Mouse (Mus musculus) lung, embryonic 14.5 days (tissue): ENCODE data around the gene Fez2. TPM values are rescaled to one million over a fixed set of nuclear protein-coding genes. Genes with fewer than 3 reads are reported as not detected.

ENCODE experiments used
- ATAC-seq: fragments of 200-750 bp; cut with Nextera tagmentation; 2 replicates; pipeline ENCODE4 v1.8.0; 2017; ENCODE audit warnings: mild to moderate bottlenecking, moderate TSS enrichment, moderate library complexity; ENCODE audit not compliant: insufficient read depth
- DNase-seq: peaks from one replicate; pipeline ENCODE4 v3.0.0-alpha.2; 2015
- H3K27ac ChIP-seq: fragments of 300-500 bp; sonication (generic); 2 replicates; pipeline ENCODE4 v1.5.1; 2014; ENCODE audit warnings: low read depth, mild to moderate bottlenecking, moderate library complexity
- H3K27me3 ChIP-seq: fragments of 300-500 bp; sonication (generic); 2 replicates; pipeline ENCODE4 v1.6.1; 2014; ENCODE audit warnings: low read length, control low read depth; ENCODE audit not compliant: insufficient read depth
- H3K36me3 ChIP-seq: fragments of 300-500 bp; sonication (generic); 2 replicates; pipeline ENCODE4 v1.6.1; 2014; ENCODE audit warnings: control low read depth; ENCODE audit not compliant: insufficient read depth
- H3K4me1 ChIP-seq: fragments of 300-500 bp; sonication (generic); 2 replicates; pipeline ENCODE4 v1.6.1; 2014; ENCODE audit warnings: antibody characterized with exemption, control low read depth; ENCODE audit not compliant: insufficient read depth
- H3K4me2 ChIP-seq: fragments of 300-500 bp; sonication (generic); 2 replicates; pipeline ENCODE4 v1.6.1; 2014; ENCODE audit warnings: mild to moderate bottlenecking
- H3K4me3 ChIP-seq: fragments of 300-500 bp; sonication (generic); 2 replicates; pipeline ENCODE4 v1.5.1; 2014; ENCODE audit warnings: low read depth, low read length
- H3K9ac ChIP-seq: fragments of 300-500 bp; sonication (generic); 2 replicates; pipeline ENCODE4 v1.6.1; 2014
- H3K9me3 ChIP-seq: fragments of 300-500 bp; sonication (generic); 2 replicates; pipeline ENCODE4 v1.6.1; 2016; ENCODE audit warnings: low read depth, low read length, control low read depth
- CTCF ChIP-seq: IDR thresholded peaks from 2 replicates; pipeline ENCODE4 v1.5.1; 2016; ENCODE audit warnings: antibody characterized with exemption, low read depth
- WGBS: fragments of 180-500 bp; shearing (Covaris S2); extraction: QIAGEN DNeasy Blood & Tissue Kit; methylation state at CpG from one replicate; pipeline ENCODE4 v1.1.7; 2014; 5-methylcytosine and 5-hydroxymethylcytosine counted together
- polyA plus RNA-seq: library from polyadenylated mRNA; unstranded; fragments of >200 nt; fragmentation: Nextera tagmentation; extraction: Ambion mirVana; gene quantifications from 2 replicates; pipeline ENCODE4 v1.2.1, GENCODE M21; 2014

Gene Fez2
- polyA plus RNA-seq, 1 experiment from 2014 or later = 43.5 TPM

- no peak for ATAC-seq
- Histone ChIP-seq H3K27me3 (no peaks in the 10 kb centered on the region), H3K27ac (no peak overlapping the region), H3K9me3 (no peaks in the 10 kb centered on the region), H3K4me1 (no peaks in the 10 kb centered on the region), H3K9ac (no peak overlapping the region), H3K36me3 (no peaks in the 10 kb centered on the region), H3K4me2 (no peak overlapping the region), H3K4me3 (no peak overlapping the region)
- WGBS = 26% methylated on average over 1 of the region's 1 CpGs
- DNase-seq = peak; percentile 50
- peak; percentile 84 for TF ChIP-seq CTCF
Measured at GRCm38 (mm10) chr17:78434746-78435145, 16.8 kb upstream of the Fez2 start.

- Histone ChIP-seq H3K9me3 (no peaks in the 10 kb centered on the region), H3K4me3 (no peak overlapping the region), H3K4me1 (no peaks in the 10 kb centered on the region), H3K9ac (no peak overlapping the region), H3K36me3 (no peaks in the 10 kb centered on the region), H3K27me3 (no peaks in the 10 kb centered on the region), H3K4me2 (no peak overlapping the region), H3K27ac (no peak overlapping the region)
- DNase-seq (peak; percentile 18), ATAC-seq (no peak)
- peak; percentile 43 for TF ChIP-seq CTCF
- 64% methylated on average over 8 of the region's 8 CpGs for WGBS
Measured at GRCm38 (mm10) chr17:78430374-78430773, 12.4 kb upstream of the Fez2 start.

GRCm38 (mm10) chr17:78429051-78429450 is 11.1 kb upstream of the Fez2 start:
- no peak overlapping the region for H3K4me3 ChIP-seq
- no peaks in the 10 kb centered on the region for H3K36me3 ChIP-seq
- no peaks in the 10 kb centered on the region for H3K27me3 ChIP-seq
- 81% methylated on average over 4 of the region's 4 CpGs for WGBS
- H3K4me2 ChIP-seq = no peak overlapping the region
- no peaks in the 10 kb centered on the region for H3K9me3 ChIP-seq
- no peak for DNase-seq
- H3K4me1 ChIP-seq = no peaks in the 10 kb centered on the region
- no peak for TF ChIP-seq CTCF
- no peak overlapping the region for H3K27ac ChIP-seq
- H3K9ac ChIP-seq = no peak overlapping the region
- ATAC-seq = no peak

GRCm38 (mm10) chr17:78425026-78425425 is 7.1 kb upstream of the Fez2 start:
- no peaks in the 10 kb centered on the region for H3K4me1 ChIP-seq
- no peak overlapping the region for H3K27ac ChIP-seq
- H3K9ac ChIP-seq = no peak overlapping the region
- 71% methylated on average over 8 of the region's 8 CpGs for WGBS
- no peak overlapping the region for H3K4me3 ChIP-seq
- no peak for DNase-seq
- H3K9me3 ChIP-seq = no peaks in the 10 kb centered on the region
- no peak for ATAC-seq
- no peaks in the 10 kb centered on the region for H3K36me3 ChIP-seq
- no peak for TF ChIP-seq CTCF
- H3K4me2 ChIP-seq = no peak overlapping the region
- no peaks in the 10 kb centered on the region for H3K27me3 ChIP-seq

GRCm38 (mm10) chr17:78419216-78419615 is 1.3 kb upstream of the Fez2 start:
- no peak for TF ChIP-seq CTCF
- Histone ChIP-seq H3K4me1 (0 out of 2 replicates have a peak, but pooled peaks cover 2% of the 10 kb centered on the region), H3K4me3 (no peak overlapping the region), H3K4me2 (no peak overlapping the region), H3K36me3 (no peaks in the 10 kb centered on the region), H3K9ac (no peak overlapping the region), H3K9me3 (no peaks in the 10 kb centered on the region), H3K27ac (no peak overlapping the region), H3K27me3 (no peaks in the 10 kb centered on the region)
- no peak for ATAC-seq
- 57% methylated on average over 4 of the region's 4 CpGs for WGBS
- no peak for DNase-seq

DNA sequence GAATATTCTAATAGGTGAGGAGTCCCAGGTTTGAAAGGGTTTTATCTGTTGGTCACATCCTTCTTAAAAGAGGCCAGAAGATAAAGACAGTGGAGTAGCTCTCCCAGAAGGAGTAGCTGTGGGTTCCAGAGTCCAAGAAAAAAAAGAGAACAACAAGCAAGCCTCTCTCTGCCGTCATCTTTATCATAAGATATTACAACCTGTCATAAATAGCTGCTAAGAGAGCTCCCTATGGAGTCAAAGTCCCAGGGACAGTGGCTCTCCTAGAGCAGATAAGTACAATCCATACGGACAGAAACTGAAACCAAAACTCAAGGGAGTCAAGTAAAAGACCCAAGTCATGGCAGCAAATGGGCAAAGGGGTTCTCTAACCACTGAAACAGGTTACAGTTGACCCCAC is 2.7 kb downstream of the Fez2 start:
- H3K9me3 ChIP-seq = no peaks in the 10 kb centered on the region
- DNase-seq = no peak
- 0 out of 2 replicates have a peak, but pooled peaks cover 9% of the 10 kb centered on the region for H3K36me3 ChIP-seq
- no peak for TF ChIP-seq CTCF
- no peak overlapping the region for H3K27ac ChIP-seq
- H3K4me1 ChIP-seq = 0 out of 2 replicates have a peak, but pooled peaks cover 2% of the 10 kb centered on the region
- no peak for ATAC-seq
- 89% methylated on average over 2 of the region's 2 CpGs for WGBS
- H3K4me3 ChIP-seq = no peak overlapping the region
- no peak overlapping the region for H3K4me2 ChIP-seq
- no peaks in the 10 kb centered on the region for H3K27me3 ChIP-seq
- no peak overlapping the region for H3K9ac ChIP-seq

GRCm38 (mm10) chr17:78409900-78410299 is 8.1 kb downstream of the Fez2 start:
- Histone ChIP-seq H3K4me1 (0 out of 2 replicates have a peak, but pooled peaks cover 4% of the 10 kb centered on the region), H3K4me2 (no peak overlapping the region), H3K4me3 (no peak overlapping the region), H3K9me3 (no peaks in the 10 kb centered on the region), H3K9ac (no peak overlapping the region), H3K27me3 (no peaks in the 10 kb centered on the region), H3K36me3 (peaks cover 14% of the 10 kb centered on the region; the same call in 1 of the 2 replicates), H3K27ac (no peak overlapping the region)
- DNase-seq (peak; percentile 62), ATAC-seq (peak; percentile 73)
- TF ChIP-seq CTCF = no peak
- 45% methylated on average over 2 of the region's 2 CpGs for WGBS

DNA sequence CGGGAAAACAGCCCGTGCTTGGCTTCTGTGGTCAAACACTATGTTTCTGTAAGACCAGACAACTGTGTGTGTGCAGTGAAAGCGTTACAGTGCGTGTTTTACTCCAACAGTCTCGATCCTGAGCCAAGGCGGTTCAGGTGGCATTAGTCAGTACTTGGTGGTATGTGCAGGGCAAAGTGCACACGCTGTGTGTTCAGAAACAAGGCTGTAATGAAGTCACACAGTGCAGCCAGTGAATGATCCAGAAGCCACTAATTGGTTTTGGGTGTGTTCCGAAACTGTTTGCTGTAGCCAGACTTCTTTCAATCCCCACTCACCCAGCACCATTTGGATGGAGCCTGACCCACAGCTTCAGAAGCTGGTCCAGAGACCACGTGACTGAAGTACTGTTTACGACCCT is 9.6 kb downstream of the Fez2 start:
- Histone ChIP-seq H3K4me3 (no peak overlapping the region), H3K4me2 (no peak overlapping the region), H3K9ac (no peak overlapping the region), H3K4me1 (0 out of 2 replicates have a peak, but pooled peaks cover 4% of the 10 kb centered on the region), H3K9me3 (no peaks in the 10 kb centered on the region), H3K27me3 (no peaks in the 10 kb centered on the region), H3K36me3 (peaks cover 14% of the 10 kb centered on the region), H3K27ac (no peak overlapping the region)
- DNase-seq = no peak
- no peak for TF ChIP-seq CTCF
- no peak for ATAC-seq
- 77% methylated on average over 10 of the region's 10 CpGs for WGBS
